Mouse (Mus musculus) cerebellum, adult 11-12 months (tissue): ENCODE measurements around the gene Kdm8.

Source experiments
- DNase-seq: peaks from one replicate; pipeline ENCODE4 v3.0.0; 2022

The Kdm8 gene

DNA sequence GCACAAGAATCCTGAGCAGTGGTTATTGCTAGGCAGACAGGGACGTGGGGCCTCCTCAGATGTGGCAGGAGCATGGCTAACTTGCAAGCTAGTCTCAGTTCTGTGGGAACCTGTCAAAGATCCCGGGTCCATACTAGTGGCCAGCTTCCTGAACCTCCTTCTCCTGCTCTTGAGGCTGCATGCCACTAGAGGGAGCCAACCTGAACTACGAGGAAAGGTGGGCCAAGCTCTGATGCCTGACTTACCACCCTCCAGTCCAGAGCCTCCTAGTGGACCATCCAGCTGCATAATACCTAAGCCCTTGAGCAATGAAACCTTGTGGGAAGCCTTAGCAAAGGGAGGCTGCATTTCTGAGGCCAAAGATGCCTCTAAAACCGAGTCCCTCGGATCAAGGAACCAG is 25.5 kb downstream of the Kdm8 start:
- DNase-seq = peak; percentile 47

DNA sequence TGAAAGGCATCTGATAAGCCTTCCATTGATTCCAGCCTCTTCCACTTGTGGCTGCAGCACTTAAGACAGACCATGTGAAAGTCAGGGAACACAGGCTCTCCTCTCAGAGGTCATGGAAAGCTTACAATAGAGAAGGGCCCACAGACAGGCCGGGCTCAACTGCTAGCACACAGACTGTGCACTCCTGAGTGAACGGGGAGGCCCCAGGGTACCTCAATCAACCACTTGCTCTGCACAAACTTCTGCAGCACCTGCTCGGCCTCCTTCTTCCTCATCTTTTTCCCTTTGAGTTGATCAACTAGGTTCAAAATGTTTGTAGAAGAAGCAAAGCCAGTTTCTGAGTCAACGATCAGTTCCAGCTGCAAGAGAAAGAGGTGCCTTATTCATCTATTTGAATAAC is 26.4 kb downstream of the Kdm8 start:
- DNase-seq = no peak

- DNase-seq = peak; percentile 67
Observed at GRCm38 (mm10) chr7:125471991-125472741, 27.7 kb downstream of the Kdm8 start.

- DNase-seq = no peak
Observed at GRCm38 (mm10) chr7:125474535-125474934, 30.1 kb downstream of the Kdm8 start.

GRCm38 (mm10) chr7:125475601-125476251 is 31.2 kb downstream of the Kdm8 start:
- no peak for DNase-seq

DNA sequence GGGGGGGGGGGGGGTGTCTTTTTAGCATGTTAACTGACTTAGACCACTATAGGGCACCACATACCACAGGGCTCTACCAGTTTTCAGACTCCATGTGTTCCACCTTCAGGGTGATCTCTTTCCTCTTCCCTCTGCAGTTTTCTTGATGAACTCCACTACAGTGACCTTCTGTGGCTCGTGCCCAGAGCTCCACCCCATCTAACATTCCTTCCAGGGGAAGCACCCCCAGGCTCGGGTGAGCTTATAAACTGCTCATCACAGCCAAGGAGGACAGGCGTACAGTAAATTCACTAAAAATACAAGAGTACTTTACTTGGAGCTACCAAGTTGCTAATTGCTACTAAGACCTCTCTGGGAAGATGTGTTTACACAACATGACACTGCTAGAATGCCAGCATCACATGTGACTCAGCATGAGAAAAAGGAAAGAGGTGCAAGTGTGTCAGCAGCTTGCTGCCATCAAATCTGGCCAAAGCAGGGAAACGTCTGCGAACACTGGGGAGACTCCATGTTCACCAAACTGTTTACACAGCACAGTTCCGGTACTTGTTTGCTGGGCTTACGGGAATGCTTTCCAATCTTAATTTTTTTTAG is 34.0 kb downstream of the Kdm8 start:
- DNase-seq = no peak

DNA sequence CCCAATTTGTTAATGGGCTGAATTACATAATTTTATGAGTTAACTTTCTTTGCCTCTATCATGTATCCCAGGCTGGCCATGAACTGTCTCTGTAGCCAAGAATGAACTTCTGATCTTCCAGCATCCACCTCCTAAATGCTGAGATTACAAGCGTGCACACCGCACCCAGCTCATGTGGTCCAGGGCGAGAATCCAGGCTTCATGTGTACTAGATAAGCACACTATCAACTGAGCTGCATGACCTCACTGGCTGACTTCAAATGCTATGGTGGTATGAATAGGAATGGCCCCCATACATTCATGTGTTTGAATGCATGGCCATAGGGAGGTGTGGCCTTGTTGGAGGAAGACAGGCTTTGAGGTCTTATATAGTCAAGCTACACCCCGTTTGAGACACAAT is 36.0 kb downstream of the Kdm8 start:
- no peak for DNase-seq

GRCm38 (mm10) chr7:125482339-125482738 is 37.9 kb downstream of the Kdm8 start:
- DNase-seq = no peak

DNA sequence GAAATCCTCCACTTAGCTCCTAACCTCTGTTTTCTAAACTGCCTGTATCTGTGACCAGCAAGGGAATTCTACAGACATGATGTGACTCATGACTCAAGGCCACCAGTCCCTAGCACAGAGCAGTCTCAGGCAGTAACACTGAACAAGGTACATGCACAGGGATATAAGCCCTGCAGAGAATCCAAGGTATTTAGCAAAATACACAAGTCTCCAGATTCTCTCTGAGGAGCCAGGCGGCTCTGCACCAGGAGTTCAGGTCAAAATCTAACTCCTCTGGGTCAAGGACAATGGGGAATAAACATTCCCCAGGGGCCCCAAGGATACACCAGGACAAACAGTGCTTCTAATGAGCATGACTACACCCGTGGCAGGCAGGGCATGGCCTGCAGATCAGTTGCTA is 38.4 kb downstream of the Kdm8 start:
- no peak for DNase-seq

DNA sequence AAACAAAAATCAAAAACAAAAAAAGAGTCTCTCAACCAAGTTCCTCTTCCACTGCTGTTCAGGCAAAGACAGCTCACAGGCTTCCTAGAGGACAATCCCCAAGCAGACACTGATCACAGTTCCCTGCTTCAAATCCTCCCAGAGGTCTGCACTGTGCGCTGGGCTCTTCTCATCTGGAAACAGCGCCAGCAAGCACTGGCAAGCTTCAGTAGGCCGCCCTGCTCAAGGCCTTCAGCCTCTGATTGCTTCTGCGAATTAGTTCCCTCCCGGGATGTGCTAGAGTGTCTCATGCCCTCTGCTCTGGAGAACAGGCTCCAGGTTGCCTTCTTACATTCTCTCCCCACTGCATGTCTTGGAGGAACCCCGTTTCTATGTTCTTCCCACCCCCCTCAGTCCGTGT is 40.3 kb downstream of the Kdm8 start:
- DNase-seq = no peak

DNA sequence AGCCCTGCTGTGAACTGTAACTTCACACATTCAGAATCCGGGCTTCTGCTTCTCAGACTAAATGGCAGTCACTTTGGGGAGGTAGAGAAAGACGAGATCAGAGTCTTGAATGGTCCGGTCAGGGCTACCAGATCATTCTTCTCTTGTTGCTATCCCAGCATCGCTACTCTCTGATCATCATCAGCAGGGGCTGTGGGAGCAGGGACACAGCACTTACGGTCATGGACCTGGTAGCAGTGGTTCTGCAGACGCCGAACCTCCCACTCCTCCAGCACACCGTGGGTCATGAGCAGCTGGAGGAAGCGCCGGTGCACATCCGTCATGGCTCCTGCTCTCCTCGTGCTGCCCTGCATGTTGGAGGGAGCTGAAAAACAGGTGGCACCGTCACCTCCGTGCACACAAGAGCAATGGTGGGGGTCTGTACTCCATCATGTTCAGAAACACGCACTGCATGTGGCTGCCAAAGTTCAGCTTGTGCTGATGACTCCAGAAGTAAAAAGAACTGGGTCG is 41.7 kb downstream of the Kdm8 start:
- DNase-seq = no peak

DNA sequence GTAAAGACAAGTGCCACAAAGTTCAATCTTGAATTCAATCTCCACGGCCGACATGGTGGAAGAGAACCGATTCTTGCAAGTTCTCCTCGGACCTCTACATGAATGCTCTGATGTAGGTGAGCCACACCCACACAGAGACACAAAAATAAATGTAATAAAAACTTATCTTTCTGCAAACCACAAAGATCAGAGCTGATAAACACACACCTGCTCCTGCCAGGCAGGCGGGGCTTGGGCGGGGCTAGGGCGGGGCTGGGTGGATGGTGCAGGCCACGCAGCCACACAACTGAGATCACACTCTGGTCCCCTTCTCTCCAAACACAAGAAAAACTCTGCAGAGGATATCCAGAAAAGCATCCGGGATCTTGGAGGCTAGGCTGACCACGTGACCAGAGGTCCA is 42.6 kb downstream of the Kdm8 start:
- no peak for DNase-seq

GRCm38 (mm10) chr7:125488706-125489105 is 44.2 kb downstream of the Kdm8 start:
- no peak for DNase-seq

- no peak for DNase-seq
Observed at GRCm38 (mm10) chr7:125489636-125490035, 45.2 kb downstream of the Kdm8 start.

DNA sequence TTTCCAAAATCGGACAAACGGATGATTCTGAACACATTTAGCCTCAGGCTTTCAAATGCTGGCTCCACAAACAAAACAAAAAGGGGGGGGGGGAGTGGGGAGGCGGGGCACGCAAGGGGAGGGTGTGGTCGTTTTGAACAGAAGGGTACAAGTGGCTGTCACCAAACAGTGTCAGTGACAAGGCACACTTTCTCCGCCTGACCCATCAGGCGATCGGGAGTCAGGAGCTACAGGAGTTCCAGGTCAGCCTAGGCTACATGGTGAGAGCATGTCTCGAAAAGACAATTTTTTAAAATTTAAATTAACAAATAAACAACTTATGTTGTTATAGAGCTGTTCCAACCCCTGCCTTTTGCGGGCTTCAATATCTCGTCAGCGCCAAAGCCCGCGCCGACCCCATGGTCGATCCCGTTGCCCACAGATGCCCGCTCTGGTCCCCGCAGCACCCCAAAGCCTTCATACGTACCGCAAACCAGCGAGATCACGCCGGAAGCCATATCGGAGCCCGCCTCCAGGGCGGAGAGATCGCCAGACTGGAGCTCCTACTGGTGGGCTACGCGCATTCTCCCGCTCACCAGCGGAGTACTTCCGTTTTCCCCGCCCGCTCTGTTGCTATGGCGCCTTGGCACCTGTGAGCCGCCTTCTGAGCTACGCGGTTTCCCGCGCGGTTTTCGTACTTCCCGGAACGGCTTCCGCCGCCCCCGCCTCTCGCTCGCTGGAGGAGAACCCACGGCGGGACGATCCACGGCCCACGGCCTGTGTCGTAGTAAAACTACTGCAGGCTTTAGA is 46.7 kb downstream of the Kdm8 start, which contains the start of gene Nsmce1:
TSS of gene Nsmce1 (minus strand) at position 650 of the 789 bp plus-strand sequence.
- peak; percentile 95 for DNase-seq

DNA sequence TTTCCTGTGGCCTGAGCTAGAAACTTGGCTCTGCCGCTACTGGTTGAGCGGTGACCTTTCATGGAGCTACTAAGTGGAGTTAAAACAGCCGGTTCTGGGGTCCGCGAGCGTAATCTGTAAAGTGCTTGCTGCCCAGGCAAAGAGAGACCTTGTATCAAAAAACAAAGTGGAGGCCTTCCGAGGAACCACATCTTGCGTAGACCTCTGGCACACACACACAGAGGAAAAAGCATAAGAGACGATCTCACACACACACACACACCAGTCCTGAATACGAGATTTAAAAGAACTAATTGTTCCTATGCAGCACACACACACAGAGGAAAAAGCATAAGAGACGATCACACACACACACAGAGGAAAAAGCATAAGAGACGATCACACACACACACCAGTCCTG is 47.3 kb downstream of the Kdm8 start:
- DNase-seq = no peak

- DNase-seq = no peak
Observed at GRCm38 (mm10) chr7:125492551-125492950, 48.1 kb downstream of the Kdm8 start.

GRCm38 (mm10) chr7:125495864-125496440 is 51.5 kb downstream of the Kdm8 start:
- DNase-seq = no peak

DNA sequence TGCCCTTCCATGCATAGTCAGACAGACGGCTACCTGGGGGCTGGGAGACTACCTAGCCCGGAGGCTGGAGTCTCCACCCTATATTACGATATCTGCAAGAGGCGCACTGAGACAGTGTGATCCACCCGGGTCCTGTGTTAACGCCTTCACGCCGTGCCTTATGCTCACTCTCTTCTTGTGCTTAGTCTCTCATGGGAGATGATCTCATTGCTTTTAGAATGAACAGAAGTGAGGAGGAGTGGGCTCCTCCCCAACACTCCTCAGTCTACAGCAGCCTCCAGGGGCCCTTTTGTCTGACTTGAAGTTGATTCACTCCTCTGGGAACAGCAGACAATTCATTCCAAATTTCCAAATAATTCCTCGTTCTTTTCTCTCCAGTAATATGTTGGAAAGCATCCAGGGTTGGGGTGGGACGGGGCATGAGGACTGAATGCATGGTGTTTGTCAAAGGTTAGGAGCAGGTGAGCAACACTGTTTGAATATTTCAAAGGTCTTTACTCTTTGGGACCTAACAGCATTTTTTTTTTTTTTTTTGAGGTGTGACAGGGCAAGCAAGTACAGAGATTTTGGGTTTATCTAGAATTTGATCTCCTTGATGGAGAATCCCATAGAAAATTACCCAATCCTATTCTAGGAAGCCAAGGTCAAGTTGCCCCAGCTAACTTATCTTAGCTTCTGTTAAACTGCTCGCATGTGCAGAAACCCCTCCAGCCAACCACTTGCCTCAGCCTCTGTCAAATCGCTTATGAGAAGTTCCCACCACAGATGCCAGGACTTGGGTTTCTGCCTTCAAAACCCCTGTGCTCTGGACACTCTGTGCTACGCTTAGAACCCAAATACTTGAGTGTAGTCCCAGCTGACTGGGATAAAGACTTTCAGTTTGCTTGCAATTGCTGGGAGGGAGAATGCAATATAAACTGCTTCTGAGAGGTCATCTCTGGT is 55.7 kb downstream of the Kdm8 start:
- DNase-seq = no peak

GRCm38 (mm10) chr7:125500879-125501278 is 56.4 kb downstream of the Kdm8 start:
- no peak for DNase-seq

DNA sequence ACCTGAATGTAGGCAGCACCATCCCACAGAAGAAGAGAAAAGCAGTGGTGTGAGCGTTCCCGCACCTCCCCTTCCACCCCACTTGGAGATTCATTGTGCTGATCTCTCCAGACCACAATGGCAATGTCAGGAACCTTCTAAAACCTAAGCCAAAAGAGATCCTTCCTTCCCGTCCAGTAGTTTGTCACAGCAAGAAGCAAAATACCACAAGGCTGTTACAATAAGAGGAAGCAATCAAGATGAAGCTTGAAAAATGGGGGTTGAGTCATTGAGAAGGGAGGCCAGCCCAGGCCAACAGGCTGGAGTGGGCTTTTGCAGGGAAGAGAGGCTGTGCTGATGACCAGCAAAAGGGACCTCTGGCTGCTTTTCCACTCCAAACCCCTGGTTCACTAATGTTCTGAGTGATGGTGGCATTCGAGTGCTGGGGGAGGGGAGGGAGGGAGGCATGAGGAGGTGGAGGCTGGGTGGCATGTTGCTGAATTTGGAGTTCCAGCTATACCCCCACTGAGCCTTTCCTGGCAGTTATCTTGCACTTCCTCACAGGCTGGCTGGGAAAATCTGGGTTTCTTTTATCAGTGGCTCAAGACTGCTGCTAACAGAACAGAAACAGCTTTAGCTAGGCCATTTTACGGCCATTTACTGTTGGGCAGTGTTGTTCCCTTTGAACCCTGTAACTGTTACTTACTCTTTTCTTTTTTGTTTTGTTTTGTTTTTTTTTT is 59.1 kb downstream of the Kdm8 start:
- no peak for DNase-seq
